Mouse (Mus musculus): ENCODE measurements around the gene Fam104a. TPM values are rescaled to one million over a fixed set of nuclear protein-coding genes. Genes with fewer than 3 reads are reported as not detected.

The Fam104a gene
- total and polyA plus RNA-seq, 3 experiments = 33.6 to 38.1 TPM; not detected in 1

DNA sequence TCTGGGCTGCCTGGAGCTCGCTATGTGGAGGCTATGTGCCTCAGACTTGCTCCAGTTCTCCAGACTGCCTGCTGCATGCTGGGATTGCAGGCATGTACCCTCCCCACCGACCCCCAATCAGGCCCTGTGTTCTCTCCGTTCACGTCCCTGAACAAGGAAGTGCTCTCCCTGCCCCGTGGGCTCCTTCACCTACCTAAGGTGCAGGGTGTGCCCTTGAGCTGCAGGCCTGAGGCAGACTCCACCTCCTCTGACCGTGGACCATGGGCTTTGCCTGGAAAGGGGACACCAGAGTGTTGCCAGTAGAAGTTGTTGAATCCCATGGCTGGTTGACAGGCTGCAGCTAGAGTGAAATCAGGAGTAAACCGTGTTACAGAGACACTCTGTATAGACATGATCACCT lies 15.7 kb upstream of the Fam104a start:
- H3K27ac ChIP-seq (ENCODE audit: control insufficient read depth, low read depth, low read length) = no peak overlapping the region
- no peak overlapping the region for H3K4me3 ChIP-seq (ENCODE audit: control insufficient read depth in 1 of 2, insufficient read depth in 1 of 2, low read depth in 2 of 2, low read length in 2 of 2)
- TF ChIP-seq POLR2A (IDR thresholded peaks at IDR 0.05; ENCODE audit: control insufficient read depth in 1 of 2, insufficient read depth in 1 of 2, low read depth in 1 of 2, low read length in 2 of 2, poor library complexity in 1 of 2) (no peak), CTCF (IDR thresholded peaks at IDR 0.05 in 2 of 3, conservative IDR thresholded peaks at IDR 0.05 in 1 of 3; ENCODE audit: control insufficient read depth in 1 of 3, insufficient read depth in 1 of 3, low read depth in 2 of 3, low read length in 3 of 3, poor library complexity in 1 of 3, severe bottlenecking in 1 of 3) (no peak), KAT2A (conservative IDR thresholded peaks at IDR 0.05; ENCODE audit: low read depth, low read length) (no peak), BHLHE40 (IDR thresholded peaks at IDR 0.05; ENCODE audit: borderline replicate concordance, low read depth, low read length) (no peak), USF2 (IDR thresholded peaks at IDR 0.05; ENCODE audit: borderline replicate concordance in 1 of 2, insufficient read depth in 1 of 2, low read depth in 1 of 2, low read length in 2 of 2) (no peak), MYB (IDR thresholded peaks at IDR 0.05; ENCODE audit: low read depth, low read length) (no peak), TBP (IDR thresholded peaks at IDR 0.05; ENCODE audit: low read depth, low read length) (no peak), CHD1 (IDR thresholded peaks at IDR 0.05; ENCODE audit: low read depth, low read length) (no peak), ZC3H11A (IDR thresholded peaks at IDR 0.05; ENCODE audit: low read depth, low read length) (no peak), USF1 (IDR thresholded peaks at IDR 0.05; ENCODE audit: low read depth, low read length) (no peak), ETS1 (IDR thresholded peaks at IDR 0.05; ENCODE audit: low read depth, low read length) (no peak), MXI1 (IDR thresholded peaks at IDR 0.05; ENCODE audit: low read depth, low read length) (no peak), MYC (IDR thresholded peaks at IDR 0.05; ENCODE audit: low read depth, low read length) (no peak)

DNA sequence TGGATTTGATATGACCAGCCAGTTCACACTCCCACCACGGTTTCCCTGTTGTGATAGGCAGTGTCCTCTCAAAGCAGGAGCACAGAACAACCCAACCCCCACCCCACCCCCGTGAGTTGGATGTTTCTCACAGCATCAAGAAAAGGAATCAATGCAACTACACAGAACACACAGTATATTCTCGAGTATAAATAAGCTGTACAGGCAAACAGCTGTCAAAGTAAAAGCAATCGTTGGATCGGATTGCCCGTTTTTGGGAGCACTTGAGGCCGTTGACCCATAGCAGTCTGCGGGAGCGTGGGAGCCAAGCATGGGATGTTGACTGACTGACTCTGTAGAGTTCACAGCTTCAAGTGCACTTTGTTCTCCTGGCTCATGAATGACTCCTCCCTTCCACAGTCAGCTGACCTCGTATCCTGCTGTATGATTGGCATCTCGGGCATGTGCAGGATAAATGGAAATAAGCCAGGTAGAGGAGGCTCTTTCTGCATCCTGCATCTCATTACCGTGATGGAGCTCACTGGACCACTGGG lies 14.1 kb upstream of the Fam104a start:
- TF ChIP-seq RCOR1 (IDR thresholded peaks at IDR 0.05; ENCODE audit: low read depth, low read length) (no peak), NRF1 (IDR thresholded peaks at IDR 0.05; ENCODE audit: insufficient read depth, low read depth, low read length, poor library complexity, severe bottlenecking) (no peak)
- Histone ChIP-seq H3K4me3 (ENCODE audit: control insufficient read depth in 1 of 2, insufficient read depth in 1 of 2, low read depth in 2 of 2, low read length in 2 of 2) (no peak overlapping the region), H3K36me3 (ENCODE audit: control insufficient read depth in 1 of 2, insufficient read depth in 2 of 2, low read length in 2 of 2) (peaks cover 0 to 2% of the 10 kb centered on the region in 2 experiments; a peak in 2 of 4 replicates), H3K4me1 (ENCODE audit: control insufficient read depth in 1 of 2, insufficient read depth in 2 of 2, low read length in 2 of 2) (no peaks in the 10 kb centered on the region), H3K9me3 (replicated peaks; ENCODE audit: insufficient read depth, low read length) (no peaks in the 10 kb centered on the region), H3K79me2 (ENCODE audit: control insufficient read depth, insufficient read depth, low read length, poor library complexity) (no peaks in the 10 kb centered on the region), H3K27me3 (ENCODE audit: control insufficient read depth in 1 of 2, insufficient read depth in 2 of 2, low read length in 2 of 2) (no peaks in the 10 kb centered on the region), H3K27ac (ENCODE audit: control insufficient read depth, low read depth, low read length) (no peak overlapping the region), H3K9ac (ENCODE audit: control insufficient read depth, low read depth, low read length, poor library complexity, severe bottlenecking) (no peak overlapping the region)
- no peak for DNase-seq (ENCODE audit: low read depth, low spot score)

More for the DNA sequence above, 15.7 kb upstream of the Fam104a start:
- Histone ChIP-seq H3K9ac (ENCODE audit: control insufficient read depth, low read depth, low read length, poor library complexity, severe bottlenecking) (no peak overlapping the region), H3K79me2 (ENCODE audit: control insufficient read depth, insufficient read depth, low read length, poor library complexity) (no peaks in the 10 kb centered on the region), H3K9me3 (replicated peaks; ENCODE audit: insufficient read depth, low read length) (no peaks in the 10 kb centered on the region), H3K4me1 (ENCODE audit: control insufficient read depth in 1 of 2, insufficient read depth in 2 of 2, low read length in 2 of 2) (no peaks in the 10 kb centered on the region), H3K27me3 (ENCODE audit: control insufficient read depth in 1 of 2, insufficient read depth in 2 of 2, low read length in 2 of 2) (no peaks in the 10 kb centered on the region), H3K36me3 (ENCODE audit: control insufficient read depth in 1 of 2, insufficient read depth in 2 of 2, low read length in 2 of 2) (no peaks in the 10 kb centered on the region; a peak in 1 of 4 replicates)
- DNase-seq (ENCODE audit: low read depth, low spot score) = no peak

Measured in MEL (cell line).